Mouse (Mus musculus): ENCODE data around the gene Cntfr.
"Not testable (repeated sequence)": the region's sequence is repeated elsewhere in the genome, so short reads cannot be mapped to it uniquely, and the experiment has no call there.

GRCm38 (mm10) chr4:41684931-41685453 is 11.9 kb downstream of the Cntfr start:
- TF ChIP-seq CTCF, EP300 (IDR thresholded peaks at IDR 0.05; ENCODE audit: low read depth): not testable (repeated sequence)
